Mouse (Mus musculus) B cell, adult 62 days (primary cell): ENCODE data around the gene Map7d2. TPM values are rescaled to one million over a fixed set of nuclear protein-coding genes. Genes with fewer than 3 reads are reported as not detected.

Experiments
- total RNA-seq: library from RNA; stranded (reverse); gene quantifications from 4 replicates; pipeline ENCODE4 v1.2.4, GENCODE M21; 2023

Gene Map7d2
- total RNA-seq = not detected in 4 replicates

GRCm38 (mm10) chrX:159414130-159414828, at the start of gene Map7d2:
Gene Map7d2, plus strand, starts transcription at chrX:159414572.

GRCm38 (mm10) chrX:159371831-159372752, 42.3 kb upstream of the Map7d2 start, which contains the start of gene Eif1ax:
Gene Eif1ax, plus strand, starts transcription at chrX:159372178.

GRCm38 (mm10) chrX:159526388-159526787, 112.0 kb downstream of the Map7d2 start, which contains the start of gene Bclaf3:
Gene Bclaf3, plus strand, starts transcription at chrX:159526688.

Other genes starting within 250 kb of the Map7d2 start
- 44.5 to 62.0 TPM (median 51.0 TPM) in 4 replicates for gene Rps6ka3, start 204.3 kb upstream of the Map7d2 start, total RNA-seq
- gene Eif1ax, start 42.4 kb upstream of the Map7d2 start, total RNA-seq = 31.4 to 48.6 TPM (median 39.0 TPM) in 4 replicates
- 35.8 to 37.5 TPM (median 36.5 TPM) in 4 replicates for gene Bclaf3, start 112.1 kb downstream of the Map7d2 start, total RNA-seq
- gene Sh3kbp1, start 212.7 kb downstream of the Map7d2 start, total RNA-seq = 217 to 226 TPM (median 220 TPM) in 4 replicates